Mouse (Mus musculus) thymus, postnatal 0 days (tissue): ENCODE measurements around the gene Aqp5. TPM values are rescaled to one million over a fixed set of nuclear protein-coding genes. Genes with fewer than 3 reads are reported as not detected.

ENCODE experiments used
- DNase-seq: peaks from one replicate; pipeline ENCODE4 v3.0.0-alpha.2; 2015; ENCODE audit warnings: low spot score
- polyA plus RNA-seq: library from polyadenylated mRNA; unstranded; fragments of >200 nt; fragmentation: Nextera tagmentation; extraction: Ambion mirVana; gene quantifications from 2 replicates; pipeline ENCODE4 v1.2.1, GENCODE M21; 2015

Aqp5 gene
- polyA plus RNA-seq, 1 experiment from 2014 or later: 3.6 TPM

GRCm38 (mm10) chr15:99637405-99638123, 47.0 kb downstream of the Aqp5 start:
- DNase-seq: no peak

GRCm38 (mm10) chr15:99638124-99638485, 47.5 kb downstream of the Aqp5 start:
- DNase-seq: no peak

GRCm38 (mm10) chr15:99642622-99643021, 52.0 kb downstream of the Aqp5 start:
- no peak for DNase-seq

GRCm38 (mm10) chr15:99643832-99644231, 53.2 kb downstream of the Aqp5 start:
- DNase-seq: no peak

Other genes starting within 250 kb of the Aqp5 start
- 21.2 and 22.3 TPM in 2 replicates for gene Fmnl3, start 220.3 kb upstream of the Aqp5 start, polyA plus RNA-seq
- gene Tmbim6, start 197.9 kb upstream of the Aqp5 start, polyA plus RNA-seq: 398 and 433 TPM in 2 replicates
- gene Nckap5l, start 133.0 kb upstream of the Aqp5 start, polyA plus RNA-seq: 5.7 and 6.0 TPM in 2 replicates
- 24.3 and 24.7 TPM in 2 replicates for gene Bcdin3d, start 116.1 kb upstream of the Aqp5 start, polyA plus RNA-seq
- gene Faim2, start 62.6 kb upstream of the Aqp5 start, polyA plus RNA-seq: 0.08 and 0.14 TPM in 2 replicates
- not detected in 2 replicates for gene Aqp2, start 11.7 kb upstream of the Aqp5 start, polyA plus RNA-seq
- gene Aqp6, start 10.6 kb downstream of the Aqp5 start, polyA plus RNA-seq: 0.15 TPM in 1 of 2 replicates, not detected in the other
- gene Racgap1, start 60.9 kb downstream of the Aqp5 start, polyA plus RNA-seq: 121 and 132 TPM in 2 replicates
- gene Asic1, start 79.6 kb downstream of the Aqp5 start, polyA plus RNA-seq: 0.94 and 1.1 TPM in 2 replicates
- 36.3 and 41.1 TPM in 2 replicates for gene Smarcd1, start 111.3 kb downstream of the Aqp5 start, polyA plus RNA-seq
- not detected in 2 replicates for gene Gm17349, start 114.7 kb downstream of the Aqp5 start, polyA plus RNA-seq
- gene Gpd1, start 126.7 kb downstream of the Aqp5 start, polyA plus RNA-seq: 0.30 and 1.8 TPM in 2 replicates
- 241 and 259 TPM in 2 replicates for gene Cox14, start 134.8 kb downstream of the Aqp5 start, polyA plus RNA-seq
- 42.2 and 48.4 TPM in 2 replicates for gene Cers5, start 182.1 kb downstream of the Aqp5 start, polyA plus RNA-seq